Mouse (Mus musculus) MEL (cell line): Measurements from ENCODE around the gene Tspan32. TPM values are rescaled to one million over a fixed set of nuclear protein-coding genes. Genes with fewer than 3 reads are reported as not detected.

Experiments used
- DNase-seq: peaks from one replicate; pipeline ENCODE4 v3.0.0; 2011; ENCODE audit warnings: low read depth, low spot score
- H3K27ac ChIP-seq: 2 replicates; pipeline ENCODE4 v1.5.1; 2012; ENCODE audit warnings: low read depth, mild to moderate bottlenecking, control low read depth, low read length, moderate library complexity; ENCODE audit not compliant: control insufficient read depth
- H3K27me3 ChIP-seq, 2 experiments: fragments of 150-350 bp in 1 of 2; sonication (generic) in 1 of 2; 2 replicates each; pipeline ENCODE4 v1.6.1; 2012; ENCODE audit warnings: low read length in 2 of 2, mild to moderate bottlenecking in 2 of 2, improper control_type of control experiment in 1 of 2, moderate library complexity in 1 of 2; ENCODE audit not compliant: insufficient read depth in 2 of 2, control insufficient read depth in 1 of 2
- H3K36me3 ChIP-seq, 2 experiments: 2 replicates each; pipeline ENCODE4 v1.6.1; 2012 to 2014; ENCODE audit warnings: low read length in 2 of 2, improper control_type of control experiment in 1 of 2, inconsistent platforms in 1 of 2, mild to moderate bottlenecking in 1 of 2; ENCODE audit not compliant: insufficient read depth in 2 of 2, control insufficient read depth in 1 of 2
- H3K4me1 ChIP-seq, 2 experiments: fragments of 150-350 bp in 1 of 2; sonication (generic) in 1 of 2; 2 replicates each; pipeline ENCODE4 v1.6.1; 2012; ENCODE audit warnings: low read length in 2 of 2, improper control_type of control experiment in 1 of 2, mild to moderate bottlenecking in 1 of 2; ENCODE audit not compliant: insufficient read depth in 2 of 2, control insufficient read depth in 1 of 2
- H3K4me3 ChIP-seq, 2 experiments: fragments of 150-350 bp in 1 of 2; sonication (generic) in 1 of 2; 2 replicates each; pipeline ENCODE4 v1.5.1; 2012; ENCODE audit warnings: low read depth in 2 of 2, low read length in 2 of 2, mild to moderate bottlenecking in 2 of 2, moderate library complexity in 2 of 2, control low read depth in 1 of 2, improper control_type of control experiment in 1 of 2; ENCODE audit not compliant: control insufficient read depth in 1 of 2, insufficient read depth in 1 of 2
- H3K79me2 ChIP-seq: 2 replicates; pipeline ENCODE4 v1.6.1; 2012; ENCODE audit warnings: mild to moderate bottlenecking, low read length, moderate library complexity; ENCODE audit not compliant: control insufficient read depth, poor library complexity, insufficient read depth
- H3K9ac ChIP-seq: 2 replicates; pipeline ENCODE4 v1.6.1; 2012; ENCODE audit warnings: low read depth, mild to moderate bottlenecking, control low read depth, low read length, moderate library complexity; ENCODE audit not compliant: control insufficient read depth, poor library complexity, severe bottlenecking
- H3K9me3 ChIP-seq: fragments of 150-350 bp; sonication (generic); replicated peaks from 2 replicates; pipeline ENCODE4 v1.6.1; 2012; ENCODE audit warnings: mild to moderate bottlenecking, low read length, improper control_type of control experiment, moderate library complexity; ENCODE audit not compliant: insufficient read depth
- BHLHE40 ChIP-seq: IDR thresholded peaks from 2 replicates; pipeline ENCODE4 v1.6.1; 2012; ENCODE audit warnings: low read depth, mild to moderate bottlenecking, inconsistent platforms, low read length, improper control_type of control experiment, borderline replicate concordance
- CHD1 ChIP-seq: IDR thresholded peaks from 2 replicates; pipeline ENCODE4 v1.6.1; 2012; ENCODE audit warnings: low read depth, mild to moderate bottlenecking, inconsistent platforms, low read length, improper control_type of control experiment
- CHD2 ChIP-seq: IDR thresholded peaks from 2 replicates; pipeline ENCODE4 v1.6.1; 2011; ENCODE audit warnings: low read length, improper control_type of control experiment
- E2F4 ChIP-seq: IDR thresholded peaks from 2 replicates; pipeline ENCODE4 v1.6.1; 2011; ENCODE audit warnings: low read depth, low read length, improper control_type of control experiment, borderline replicate concordance
- ELF1 ChIP-seq: IDR thresholded peaks from 2 replicates; pipeline ENCODE4 v1.6.1; 2014; ENCODE audit warnings: low read depth, mild to moderate bottlenecking, inconsistent platforms, low read length, improper control_type of control experiment, moderate library complexity
- EP300 ChIP-seq, 2 experiments: IDR thresholded peaks; 2 replicates each; pipeline ENCODE4 v1.6.1; 2011; ENCODE audit warnings: improper control_type of control experiment in 2 of 2, low read length in 2 of 2, low read depth in 1 of 2, mild to moderate bottlenecking in 1 of 2
- ETS1 ChIP-seq: IDR thresholded peaks from 2 replicates; pipeline ENCODE4 v1.6.1; 2012; ENCODE audit warnings: low read depth, mild to moderate bottlenecking, inconsistent platforms, low read length, improper control_type of control experiment, moderate library complexity
- GABPA ChIP-seq: IDR thresholded peaks from 2 replicates; pipeline ENCODE4 v1.6.1; 2012; ENCODE audit warnings: low read depth, mild to moderate bottlenecking, inconsistent platforms, low read length, improper control_type of control experiment, moderate library complexity
- GATA1 ChIP-seq: IDR thresholded peaks from 2 replicates; pipeline ENCODE4 v1.6.1; 2011; ENCODE audit warnings: low read depth, low read length, improper control_type of control experiment
- HCFC1 ChIP-seq: IDR thresholded peaks from 2 replicates; pipeline ENCODE4 v1.6.1; 2012; ENCODE audit warnings: low read depth, mild to moderate bottlenecking, inconsistent platforms, low read length, improper control_type of control experiment, moderate library complexity
- JUND ChIP-seq: IDR thresholded peaks from 2 replicates; pipeline ENCODE4 v1.6.1; 2011; ENCODE audit warnings: low read depth, mild to moderate bottlenecking, improper control_type of control experiment, low read length
- KAT2A ChIP-seq: conservative IDR thresholded peaks from 2 replicates; pipeline ENCODE4 v1.6.1; 2012; ENCODE audit warnings: low read depth, low read length, improper control_type of control experiment, inconsistent platforms
- MAFK ChIP-seq: IDR thresholded peaks from 2 replicates; pipeline ENCODE4 v1.6.1; 2011; ENCODE audit warnings: low read depth, mild to moderate bottlenecking, low read length, improper control_type of control experiment, borderline replicate concordance
- MAX ChIP-seq: IDR thresholded peaks from 2 replicates; pipeline ENCODE4 v1.6.1; 2011; ENCODE audit warnings: low read length, improper control_type of control experiment
- MAZ ChIP-seq: IDR thresholded peaks from 2 replicates; pipeline ENCODE4 v1.6.1; 2012; ENCODE audit warnings: low read depth, mild to moderate bottlenecking, inconsistent platforms, low read length, improper control_type of control experiment
- MEF2A ChIP-seq: IDR thresholded peaks from 2 replicates; pipeline ENCODE4 v1.6.1; 2014; ENCODE audit warnings: low read depth, mild to moderate bottlenecking, inconsistent platforms, low read length, improper control_type of control experiment; ENCODE audit not compliant: poor library complexity, insufficient replicate concordance, severe bottlenecking; ENCODE audit errors: extremely low read depth
- MXI1 ChIP-seq: IDR thresholded peaks from 2 replicates; pipeline ENCODE4 v1.6.1; 2011; ENCODE audit warnings: mild to moderate bottlenecking, low read depth, low read length, improper control_type of control experiment
- MYB ChIP-seq: IDR thresholded peaks from 2 replicates; pipeline ENCODE4 v1.6.1; 2011; ENCODE audit warnings: mild to moderate bottlenecking, low read depth, low read length, improper control_type of control experiment
- NELFE ChIP-seq: IDR thresholded peaks from 2 replicates; pipeline ENCODE4 v1.6.1; 2011; ENCODE audit warnings: low read depth, low read length, improper control_type of control experiment
- NRF1 ChIP-seq: IDR thresholded peaks from 2 replicates; pipeline ENCODE4 v1.6.1; 2014; ENCODE audit warnings: low read depth, mild to moderate bottlenecking, inconsistent platforms, low read length, improper control_type of control experiment, moderate library complexity; ENCODE audit not compliant: poor library complexity, insufficient read depth, severe bottlenecking
- POLR2A ChIP-seq, 2 experiments: IDR thresholded peaks; 2 replicates each; pipeline ENCODE4 v1.6.1; 2011 to 2012; ENCODE audit warnings: low read length in 2 of 2, mild to moderate bottlenecking in 2 of 2, control low read depth in 1 of 2, improper control_type of control experiment in 1 of 2, low read depth in 1 of 2, moderate library complexity in 1 of 2; ENCODE audit not compliant: control insufficient read depth in 1 of 2, insufficient read depth in 1 of 2, poor library complexity in 1 of 2
- POLR2AphosphoS2 ChIP-seq: IDR thresholded peaks from 2 replicates; pipeline ENCODE4 v1.6.1; 2011; ENCODE audit warnings: low read length, improper control_type of control experiment
- POLR2AphosphoS5 ChIP-seq: IDR thresholded peaks from 2 replicates; pipeline ENCODE4 v1.6.1; 2012; ENCODE audit warnings: low read depth, borderline replicate concordance, mild to moderate bottlenecking, inconsistent platforms, low read length, moderate library complexity, mixed read lengths
- RAD21 ChIP-seq: IDR thresholded peaks from 2 replicates; pipeline ENCODE4 v1.6.1; 2011; ENCODE audit warnings: mild to moderate bottlenecking, low read depth, low read length, improper control_type of control experiment
- RCOR1 ChIP-seq: IDR thresholded peaks from 2 replicates; pipeline ENCODE4 v1.6.1; 2012; ENCODE audit warnings: low read depth, mild to moderate bottlenecking, inconsistent platforms, low read length, improper control_type of control experiment
- SIN3A ChIP-seq: IDR thresholded peaks from 2 replicates; pipeline ENCODE4 v1.6.1; 2012; ENCODE audit warnings: low read length, improper control_type of control experiment, inconsistent platforms
- SMC3 ChIP-seq: IDR thresholded peaks from 2 replicates; pipeline ENCODE4 v1.6.1; 2011; ENCODE audit warnings: low read depth, low read length, improper control_type of control experiment
- TBP ChIP-seq: IDR thresholded peaks from 2 replicates; pipeline ENCODE4 v1.8.0; 2011; ENCODE audit warnings: low read depth, low read length, improper control_type of control experiment
- TCF12 ChIP-seq: IDR thresholded peaks from 2 replicates; pipeline ENCODE4 v1.6.1; 2014; ENCODE audit warnings: low read depth, mild to moderate bottlenecking, inconsistent platforms, low read length, improper control_type of control experiment, moderate library complexity
- UBTF ChIP-seq: IDR thresholded peaks from 2 replicates; pipeline ENCODE4 v1.6.1; 2012; ENCODE audit warnings: low read depth, mild to moderate bottlenecking, inconsistent platforms, low read length, improper control_type of control experiment, moderate library complexity, borderline replicate concordance; ENCODE audit not compliant: insufficient read depth
- USF1 ChIP-seq: IDR thresholded peaks from 2 replicates; pipeline ENCODE4 v1.6.1; 2014; ENCODE audit warnings: low read depth, mild to moderate bottlenecking, inconsistent platforms, low read length, improper control_type of control experiment, moderate library complexity
- USF2 ChIP-seq, 2 experiments: IDR thresholded peaks; 2 replicates each; pipeline ENCODE4 v1.6.1; 2011 to 2012; ENCODE audit warnings: improper control_type of control experiment in 2 of 2, low read length in 2 of 2, borderline replicate concordance in 1 of 2, inconsistent platforms in 1 of 2, low read depth in 1 of 2, mild to moderate bottlenecking in 1 of 2; ENCODE audit not compliant: insufficient read depth in 1 of 2
- ZC3H11A ChIP-seq: IDR thresholded peaks from 2 replicates; pipeline ENCODE4 v1.6.1; 2012; ENCODE audit warnings: low read depth, mild to moderate bottlenecking, inconsistent platforms, low read length, improper control_type of control experiment
- ZKSCAN1 ChIP-seq: IDR thresholded peaks from 2 replicates; pipeline ENCODE4 v1.6.1; 2012; ENCODE audit warnings: low read depth, mild to moderate bottlenecking, inconsistent platforms, low read length, improper control_type of control experiment, moderate library complexity
- ZMIZ1 ChIP-seq: IDR thresholded peaks from 2 replicates; pipeline ENCODE4 v1.6.1; 2012; ENCODE audit warnings: low read depth, mild to moderate bottlenecking, inconsistent platforms, low read length, improper control_type of control experiment, moderate library complexity
- ZNF384 ChIP-seq: IDR thresholded peaks from 2 replicates; pipeline ENCODE4 v1.6.1; 2012; ENCODE audit warnings: low read depth, mild to moderate bottlenecking, inconsistent platforms, low read length, improper control_type of control experiment
- polyA plus RNA-seq, 2 experiments: library from polyadenylated mRNA; stranded (reverse) in 1 of 2; unstranded in 1 of 2; fragments of >175 nt in 1 of 2; fragments of >200 nt in 1 of 2; gene quantifications; 2 replicates each; pipeline versions ENCODE4 v1.2.1 to v1.2.4; 2012; ENCODE audit warnings: low replicate concordance in 2 of 2, low read depth in 1 of 2; ENCODE audit not compliant: insufficient read length in 2 of 2, insufficient read depth in 1 of 2, missing spikeins in 1 of 2
- total RNA-seq: library from RNA; depleted of rRNA; stranded (reverse); fragments of 300-350 nt; gene quantifications from 2 replicates; pipeline ENCODE4 v1.2.3, GENCODE M21; 2012

The Tspan32 gene
- total and polyA plus RNA-seq, 3 experiments, result 53.5 to 212 (median 205) TPM

DNA sequence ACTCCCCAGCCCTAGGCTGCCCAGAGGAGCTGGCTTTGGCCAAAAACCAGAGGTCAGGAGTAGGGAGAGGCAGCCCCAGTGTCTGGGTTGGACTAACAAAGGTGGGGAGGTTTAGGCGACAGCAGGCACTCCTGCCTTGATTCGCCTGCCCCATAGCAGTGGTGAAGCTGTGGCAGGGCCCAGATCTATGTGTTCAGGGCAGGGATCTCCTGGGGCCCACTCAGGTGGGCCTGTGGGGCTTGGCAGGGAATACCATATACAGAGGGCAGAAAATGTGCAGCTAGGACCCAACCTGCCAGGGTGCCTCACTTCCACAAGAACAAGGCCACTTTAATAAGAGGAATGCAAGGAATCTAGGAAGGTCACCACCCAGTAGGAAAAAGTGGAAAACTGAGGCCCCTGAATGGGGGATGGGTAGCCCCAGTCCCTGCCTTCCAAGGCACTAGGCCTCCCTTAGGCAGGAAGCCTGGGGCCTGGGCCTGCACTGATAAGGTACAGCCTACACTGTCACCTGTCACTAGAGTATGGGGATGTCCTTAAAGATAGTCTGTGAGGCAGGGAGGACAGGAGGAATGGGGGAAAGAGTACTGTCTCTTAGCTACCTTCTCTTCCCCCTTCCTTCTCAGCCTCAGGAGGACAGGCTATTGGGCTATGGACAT is 1.4 kb downstream of the Tspan32 start:
- H3K4me3 ChIP-seq, result peak overlapping the region; percentile 71 to 77
- no peak for TF ChIP-seq SMC3
- TF ChIP-seq CHD1, result no peak
- peak; percentile 54 for TF ChIP-seq NELFE
- peak; percentile 71 for TF ChIP-seq POLR2AphosphoS2
- TF ChIP-seq UBTF, result no peak
- no peak for TF ChIP-seq MYB
- TF ChIP-seq EP300 (IDR thresholded peaks at IDR 0.05; ENCODE audit: low read depth in 1 of 2, low read length in 2 of 2), result peak; percentile 85 to 95
- no peak for TF ChIP-seq POLR2AphosphoS5
- TF ChIP-seq BHLHE40, result peak; percentile 60; the same call in 1 of the 2 replicates
- TF ChIP-seq POLR2A (IDR thresholded peaks at IDR 0.05; ENCODE audit: control insufficient read depth in 1 of 2, insufficient read depth in 1 of 2, low read depth in 1 of 2, low read length in 2 of 2, poor library complexity in 1 of 2), result peak in 1 of 2 experiments; percentile 73; a peak in 2 of 4 replicates
- TF ChIP-seq ELF1, result no peak
- TF ChIP-seq GABPA, result no peak
- TF ChIP-seq TCF12, result peak; percentile 97
- TF ChIP-seq USF1, result peak; percentile 53; the same call in 1 of the 2 replicates
- TF ChIP-seq MXI1, result peak; percentile 52
- TF ChIP-seq TBP, result peak; percentile 88
- no peak for TF ChIP-seq ZC3H11A
- TF ChIP-seq CHD2, result peak; percentile 36
- TF ChIP-seq MAFK, result no peak
- TF ChIP-seq KAT2A, result no peak
- TF ChIP-seq HCFC1, result peak; percentile 47; the same call in 1 of the 2 replicates
- TF ChIP-seq E2F4, result no peak
- TF ChIP-seq MAX, result no peak
- no peak for TF ChIP-seq GATA1
- no peak for TF ChIP-seq MEF2A
- TF ChIP-seq MAZ, result peak; percentile 90; the same call in 1 of the 2 replicates
- TF ChIP-seq NRF1, result no peak
- TF ChIP-seq SIN3A, result peak; percentile 89
- TF ChIP-seq JUND, result no peak
- TF ChIP-seq ZKSCAN1, result no peak
- peak; percentile 70; the same call in 1 of the 2 replicates for TF ChIP-seq ZMIZ1
- 0 out of 2 replicates have a peak, but pooled peaks have one; percentile 48 for TF ChIP-seq RCOR1
- TF ChIP-seq ZNF384, result no peak
- no peak for TF ChIP-seq RAD21
- TF ChIP-seq USF2 (IDR thresholded peaks at IDR 0.05; ENCODE audit: borderline replicate concordance in 1 of 2, insufficient read depth in 1 of 2, low read depth in 1 of 2, low read length in 2 of 2), result no peak
- TF ChIP-seq ETS1, result peak; percentile 94

More for the DNA sequence above, 1.4 kb downstream of the Tspan32 start:
- Histone ChIP-seq H3K27me3 (no peaks in the 10 kb centered on the region), H3K79me2 (peaks cover 35% of the 10 kb centered on the region), H3K9me3 (no peaks in the 10 kb centered on the region), H3K27ac (peak overlapping the region; percentile 100), H3K4me1 (peaks cover 14 to 64% of the 10 kb centered on the region in 2 experiments), H3K9ac (peak overlapping the region; percentile 88), H3K36me3 (peaks cover 3 to 52% of the 10 kb centered on the region in 2 experiments)
- peak; percentile 90 for DNase-seq
